Mouse (Mus musculus) frontal cortex, postnatal 25 days (tissue): ENCODE data around the gene Nin.
A peak's percentile ranks its signal among the peaks of the same experiment; 100 is the strongest.

Experiments used
- DNase-seq, 2 experiments: peaks; one replicate each; pipeline ENCODE4 v3.0.0; 2022; ENCODE audit warnings: low spot score in 2 of 2

Gene Nin

DNA sequence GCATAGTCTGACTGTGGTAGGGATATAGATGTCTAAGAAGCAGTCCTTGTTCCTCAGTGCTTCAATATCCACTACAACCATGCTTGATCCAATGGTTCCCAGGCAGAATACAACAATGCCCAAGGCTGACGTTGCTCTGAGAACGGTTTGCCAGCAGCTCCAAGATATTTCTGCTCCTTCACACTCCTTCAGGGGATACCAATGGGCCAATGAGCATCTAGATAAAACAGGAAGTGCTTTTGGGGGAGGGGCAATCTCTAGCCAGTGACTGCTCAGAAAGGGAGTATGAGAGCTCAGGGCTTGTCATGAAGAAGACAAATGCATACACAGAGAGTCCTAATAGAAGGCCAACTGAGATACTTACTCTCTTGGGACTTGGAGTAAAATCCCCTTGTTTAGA is 6.0 kb upstream of the Nin start:
- no peak for DNase-seq

DNA sequence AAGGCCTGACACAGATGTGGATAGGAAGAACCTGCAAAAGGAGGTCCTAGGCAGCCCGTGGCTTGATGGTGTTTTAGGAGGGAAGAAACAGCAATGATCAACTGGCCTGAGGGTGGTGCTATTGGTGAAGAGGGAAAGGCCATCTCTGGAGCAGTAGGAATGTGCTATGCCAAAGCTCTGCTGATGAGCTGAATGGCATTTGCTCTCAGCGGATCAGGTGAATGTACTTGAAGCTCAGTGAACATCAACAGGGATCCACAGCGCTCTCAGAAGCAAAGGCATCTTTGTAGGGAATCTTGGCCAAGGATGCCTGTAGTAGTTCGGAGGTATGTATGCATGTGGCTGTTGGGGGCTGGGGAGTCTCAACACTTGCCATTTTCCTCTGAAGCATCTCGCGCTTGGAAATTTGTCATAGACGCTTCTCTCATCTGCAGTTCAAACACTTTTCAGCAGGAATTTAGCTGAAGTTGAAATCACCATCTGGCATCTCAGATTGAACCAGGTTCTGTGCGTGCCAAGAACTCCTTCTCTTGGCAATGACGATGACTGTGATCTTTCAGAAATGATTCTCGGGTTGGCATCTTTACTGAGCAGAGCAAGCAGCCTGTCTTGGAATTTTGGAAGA is 5.3 kb upstream of the Nin start:
- DNase-seq = peak; percentile 14 to 45

DNA sequence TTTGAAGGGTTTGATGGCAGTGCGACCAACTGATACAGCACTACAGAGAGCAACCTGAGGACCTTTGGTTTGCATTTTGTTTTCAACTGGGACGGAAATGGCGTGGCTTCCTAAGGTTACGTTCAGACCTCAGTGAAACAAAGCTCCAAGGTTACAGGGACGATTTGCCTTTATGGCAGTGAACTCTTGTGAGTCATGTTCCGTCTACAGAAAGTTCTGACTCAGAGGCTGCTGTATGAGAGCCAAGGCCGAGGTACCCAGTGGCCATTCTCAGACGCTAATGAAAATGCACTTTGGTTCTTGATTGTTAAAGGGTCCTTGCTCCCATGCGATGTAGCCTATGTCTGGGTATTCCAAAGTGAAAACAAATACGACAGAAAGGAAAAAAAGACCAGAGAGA is 3.6 kb upstream of the Nin start:
- DNase-seq = no peak

DNA sequence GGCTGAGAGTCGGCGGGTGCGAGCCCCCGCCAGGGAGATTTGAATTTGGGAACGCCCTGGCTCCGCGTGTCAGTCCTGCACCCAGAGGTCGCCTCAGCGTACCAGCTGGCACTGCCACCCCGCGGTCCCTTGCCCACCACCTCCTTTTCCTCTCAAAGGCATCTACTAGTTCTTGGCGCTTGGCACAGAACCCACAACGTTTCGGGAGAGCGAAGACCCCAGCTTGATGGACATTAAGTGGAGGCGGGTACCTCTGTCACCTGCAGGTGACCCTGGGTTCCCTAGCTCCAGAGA is 1.5 kb downstream of the Nin start:
- DNase-seq = peak in 1 of 2 experiments; percentile 23

DNA sequence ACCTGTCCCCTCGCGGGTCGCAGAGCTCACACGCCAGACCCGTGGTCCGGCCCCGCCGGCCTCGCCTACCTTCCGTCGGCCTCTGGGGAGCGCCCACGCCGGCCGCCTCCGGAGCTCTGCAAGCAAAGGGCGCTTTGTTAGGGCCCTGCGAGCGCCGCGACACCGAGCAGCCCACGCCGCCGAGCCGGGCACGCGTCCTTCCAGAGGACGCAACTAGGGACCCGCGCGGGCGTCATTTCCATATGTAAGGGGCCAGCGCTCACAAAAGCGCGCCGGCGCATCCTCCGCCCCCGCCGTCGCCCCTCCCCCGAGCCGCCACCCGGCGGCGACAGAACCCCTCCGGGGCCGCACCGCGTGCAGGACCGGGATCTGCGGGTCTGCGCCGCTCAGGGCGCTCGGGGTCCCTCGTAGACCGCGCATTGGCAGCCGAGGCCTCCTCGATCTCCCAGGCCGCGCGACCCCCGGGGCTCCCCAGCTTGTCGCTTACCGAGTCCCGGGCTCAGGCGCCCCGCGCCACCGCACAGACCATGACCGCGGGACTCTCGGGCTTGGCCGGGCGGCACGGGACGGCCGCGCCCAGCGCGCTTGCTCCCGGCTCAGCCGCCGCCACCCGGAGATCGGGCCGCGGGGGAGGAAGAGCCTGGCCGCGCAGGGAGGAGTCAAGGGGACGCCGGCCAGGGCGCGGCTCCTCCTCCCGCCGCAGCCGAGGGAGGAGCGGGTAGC is 2.0 kb downstream of the Nin start:
- DNase-seq = peak; percentile 42 to 52

DNA sequence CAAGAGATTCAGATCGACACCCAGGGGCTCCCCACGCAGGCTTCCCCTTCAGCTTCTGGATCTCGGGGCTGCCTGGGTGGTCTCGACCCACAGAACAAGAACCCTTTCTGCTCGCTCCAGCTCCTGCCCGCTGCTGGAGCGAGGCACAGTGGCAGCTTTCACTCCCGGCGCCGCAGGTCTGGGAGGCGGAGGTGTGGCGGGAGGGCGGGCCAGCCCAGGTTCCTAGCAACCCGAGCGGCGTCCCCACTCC is 2.5 kb downstream of the Nin start:
- DNase-seq = no peak

DNA sequence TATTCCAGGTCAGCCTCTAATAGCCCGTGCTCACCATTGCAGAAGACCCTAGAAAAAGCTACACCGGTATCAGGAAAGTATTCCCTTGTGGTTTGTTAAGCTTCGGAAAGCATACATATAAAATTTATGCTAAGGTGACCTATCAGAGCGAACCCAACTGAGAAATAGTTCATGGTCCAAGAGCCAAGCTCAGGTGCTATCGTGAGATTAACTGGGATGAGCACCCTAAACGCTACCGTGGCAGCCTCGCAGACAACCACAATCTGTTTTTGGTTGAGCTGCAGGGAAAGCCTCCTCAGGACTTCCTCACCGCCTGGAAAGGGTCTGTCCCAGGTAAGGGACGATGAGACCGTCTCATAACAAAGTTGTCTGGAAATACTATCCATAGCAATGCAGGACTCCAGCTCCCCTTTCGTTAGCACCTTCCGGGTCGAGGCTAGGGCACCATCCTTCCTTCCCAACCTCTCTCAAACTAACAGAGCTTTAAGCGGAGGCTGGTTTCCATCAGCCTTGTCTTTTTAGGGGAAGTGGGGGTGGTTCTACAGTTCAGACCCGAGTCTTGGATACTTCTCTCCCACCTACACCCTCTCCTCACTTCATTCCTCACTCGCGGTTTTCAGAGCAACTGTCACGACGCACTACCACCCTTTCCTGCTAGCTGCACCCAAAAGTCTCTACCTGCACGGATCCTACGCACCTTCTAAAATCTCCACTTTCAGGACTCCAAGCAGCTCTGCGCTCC is 3.0 kb downstream of the Nin start:
- DNase-seq = peak; percentile 17 to 53

DNA sequence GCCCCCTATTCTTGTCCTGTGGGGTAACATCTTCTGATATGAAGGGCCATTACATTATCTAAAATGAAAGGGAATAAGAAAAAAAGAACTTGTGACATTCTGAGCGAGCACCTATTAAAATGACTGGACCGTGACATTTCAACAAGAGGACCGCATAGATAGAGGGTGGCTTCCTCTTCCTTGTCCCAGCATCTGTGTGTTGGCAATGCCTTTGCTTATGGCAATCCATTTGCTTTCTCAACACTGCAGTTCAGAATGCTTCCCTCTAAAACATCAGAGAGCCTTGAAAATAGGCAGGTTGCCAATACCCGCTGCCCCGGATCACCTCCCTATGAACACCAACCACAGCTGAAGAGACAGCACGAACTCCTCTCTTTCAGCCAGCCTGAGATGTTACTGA is 3.6 kb downstream of the Nin start:
- peak in 1 of 2 experiments; percentile 19 for DNase-seq

DNA sequence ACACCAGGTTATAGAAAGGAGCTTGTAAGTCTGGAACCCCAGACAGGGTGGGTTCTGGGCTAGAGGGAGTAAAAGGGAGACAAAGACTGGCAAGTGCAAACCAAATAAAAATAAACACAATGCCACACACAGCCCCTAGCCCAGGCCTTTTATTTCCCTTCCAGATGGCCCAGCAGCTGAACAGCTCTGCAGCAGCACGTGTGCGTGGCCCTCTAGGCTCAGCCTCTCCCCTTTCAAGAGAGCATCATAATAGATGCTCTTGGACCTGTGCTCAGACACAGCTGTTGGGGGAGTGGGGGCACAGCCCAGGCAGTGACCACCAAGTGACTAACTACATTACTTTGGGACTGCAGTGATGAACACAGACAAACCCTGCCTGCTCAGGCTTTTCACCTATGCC is 5.4 kb downstream of the Nin start:
- DNase-seq = no peak

DNA sequence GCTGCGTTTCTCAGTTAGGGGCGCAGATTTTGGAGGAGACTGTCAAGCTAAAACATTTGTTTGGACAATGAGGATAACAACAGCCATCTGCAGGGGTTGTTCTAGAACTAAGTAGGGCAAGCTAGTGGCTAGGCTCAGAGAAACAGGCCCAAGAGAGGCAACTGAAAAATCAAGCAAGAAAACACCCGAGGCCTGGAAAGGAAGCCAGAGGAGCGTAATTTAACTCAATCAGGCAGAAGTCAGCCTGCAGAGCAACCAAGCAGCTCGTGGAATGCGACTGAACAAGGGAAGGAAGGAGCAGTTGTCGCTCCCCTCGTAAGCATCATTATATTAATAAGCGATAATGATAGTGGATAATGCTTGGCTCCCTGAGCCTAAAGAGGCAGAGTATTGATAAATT is 7.0 kb downstream of the Nin start:
- DNase-seq = no peak

DNA sequence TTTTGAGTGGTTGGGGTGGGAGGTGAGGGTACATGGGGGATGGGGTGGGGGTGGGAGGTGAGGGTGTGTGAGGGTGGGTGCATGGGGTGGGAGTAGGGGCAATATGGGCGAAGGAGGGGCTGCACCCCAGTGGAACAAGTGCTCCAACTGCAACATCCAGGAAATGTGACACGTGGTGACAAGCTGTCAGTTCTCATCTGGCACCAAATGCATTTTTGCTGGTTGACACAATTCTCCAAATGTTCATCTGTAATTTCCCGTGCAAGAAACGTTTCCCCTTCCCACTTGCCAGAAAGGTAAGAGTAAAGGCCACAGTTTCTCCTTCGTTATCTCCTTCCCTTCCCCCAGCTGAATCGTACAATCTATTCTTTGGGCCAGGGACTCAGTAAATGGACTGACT is 7.6 kb downstream of the Nin start:
- DNase-seq = no peak

DNA sequence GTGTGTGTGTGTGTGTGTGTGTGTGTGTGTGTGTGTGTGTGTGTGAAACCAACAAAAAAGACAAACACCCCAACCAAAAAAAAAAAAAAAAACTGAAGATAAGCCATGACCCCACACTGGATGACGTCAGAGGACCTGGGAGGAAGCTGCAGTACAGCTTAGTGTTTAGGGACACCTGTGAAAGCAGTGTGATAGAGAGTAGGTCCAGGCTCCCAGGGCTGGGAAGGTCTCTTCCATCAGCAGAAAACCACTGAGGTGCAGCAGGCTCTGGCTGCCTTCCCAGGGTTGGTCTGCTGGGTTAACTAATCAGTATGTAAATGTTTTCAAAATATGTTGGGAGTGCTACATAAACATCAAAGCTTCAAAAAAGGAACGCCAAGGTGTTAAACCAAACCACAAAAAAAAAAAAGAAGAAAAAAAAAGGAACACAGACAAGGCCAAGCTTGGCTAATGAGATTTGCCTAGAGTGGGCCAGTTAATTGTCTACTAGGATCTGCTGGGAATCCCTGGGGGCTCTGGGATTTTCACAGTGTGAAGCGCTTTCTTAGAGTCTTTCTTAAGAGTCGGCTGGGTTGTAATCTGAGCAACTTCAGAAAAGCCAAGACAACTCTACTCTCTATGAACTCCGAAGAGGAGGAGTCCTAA is 8.6 kb downstream of the Nin start:
- DNase-seq = no peak

DNA sequence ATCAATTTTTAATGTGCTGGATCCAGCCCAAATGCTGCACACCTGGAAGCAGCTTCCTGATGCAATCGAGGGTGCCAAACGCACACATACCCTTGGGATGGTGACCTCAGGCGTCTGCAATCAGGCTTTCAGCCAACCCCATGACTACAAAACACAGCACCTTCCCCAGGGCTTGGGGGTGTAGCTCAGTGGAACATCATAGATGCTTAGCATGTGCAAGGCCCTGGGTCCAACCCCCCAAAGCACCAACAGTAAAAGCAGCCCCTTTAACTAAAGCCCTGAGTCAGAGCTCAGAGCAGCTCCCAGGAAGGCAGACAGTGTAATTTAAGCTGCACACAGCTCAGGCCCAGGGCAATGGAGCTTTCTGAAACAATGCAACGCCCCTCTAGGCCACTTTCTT is 9.3 kb downstream of the Nin start:
- no peak for DNase-seq

DNA sequence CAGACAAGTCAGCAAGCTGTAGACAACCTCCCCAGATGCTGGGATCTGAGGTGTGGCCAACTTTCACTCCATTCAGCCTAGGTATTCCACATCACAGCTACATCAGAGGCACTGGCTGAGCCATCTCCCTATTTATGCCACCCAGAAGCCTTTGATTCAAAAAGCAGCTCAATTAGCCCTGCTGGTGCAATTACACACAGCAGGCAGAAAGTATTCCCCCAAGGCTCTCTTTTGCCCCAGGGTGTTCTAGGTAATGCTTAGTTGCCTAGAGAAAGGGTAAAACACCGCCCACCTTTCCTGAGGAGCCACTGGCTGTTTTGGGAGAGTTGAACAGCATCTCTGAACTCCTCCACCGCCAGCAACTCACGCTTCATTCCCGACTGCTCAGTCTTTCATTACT is 10.3 kb downstream of the Nin start:
- no peak for DNase-seq

DNA sequence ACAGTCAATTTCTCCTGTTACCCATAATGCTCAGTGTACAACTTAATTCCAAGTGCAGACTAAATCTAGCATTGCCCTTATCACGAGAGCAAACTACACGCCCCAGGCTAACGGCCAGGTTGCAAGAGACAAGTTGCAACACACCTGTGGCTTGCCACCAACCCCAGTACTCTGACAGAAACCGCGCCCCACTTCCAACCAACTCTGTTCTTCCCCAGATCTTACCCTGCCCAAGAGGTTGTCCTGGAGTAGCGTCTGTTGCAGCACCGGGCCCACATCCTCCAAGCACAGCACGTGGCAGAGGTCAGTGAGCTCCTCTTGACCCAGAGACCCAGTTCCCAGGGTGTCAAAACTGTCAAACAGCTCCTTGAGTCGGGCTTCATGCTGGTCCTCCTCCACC is 11.1 kb downstream of the Nin start:
- DNase-seq = no peak

DNA sequence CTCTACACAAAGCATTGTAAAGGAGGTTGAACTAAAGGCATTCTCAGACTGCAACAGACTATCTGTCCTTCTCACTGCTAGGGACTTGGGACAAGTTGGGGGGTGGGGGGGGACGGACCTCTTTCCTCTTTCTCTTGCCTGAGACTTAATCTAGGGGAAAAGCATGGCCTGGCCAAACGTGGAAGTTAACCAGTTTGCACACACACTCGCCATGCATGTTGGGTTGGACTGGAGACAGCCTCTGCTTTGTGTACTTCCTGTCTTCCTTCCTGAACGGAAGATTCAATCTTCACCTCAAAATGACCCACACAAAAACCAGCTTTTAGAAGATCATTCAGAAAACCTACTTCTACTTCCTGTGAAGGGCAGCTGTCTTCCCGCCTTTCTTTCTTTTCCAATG is 11.7 kb downstream of the Nin start:
- no peak for DNase-seq

DNA sequence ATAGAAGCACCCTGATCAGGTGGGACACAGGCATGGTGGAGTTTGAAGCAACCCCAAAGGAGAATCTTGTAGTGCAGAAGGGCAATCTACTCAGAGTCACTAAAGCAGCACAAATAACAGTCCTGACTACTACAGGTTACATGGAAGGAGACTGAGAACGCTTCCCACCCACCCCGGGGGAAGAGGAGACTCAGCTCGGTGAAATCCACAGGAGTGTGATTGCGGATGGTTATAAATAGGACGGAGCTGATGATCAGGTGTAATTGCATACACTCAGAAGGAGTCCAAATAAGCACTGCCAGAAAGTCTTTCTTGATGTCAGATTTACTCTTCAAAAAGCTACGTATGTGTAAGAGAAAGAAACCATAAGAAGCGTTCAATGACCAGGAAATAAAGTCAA is 15.6 kb downstream of the Nin start:
- no peak for DNase-seq

DNA sequence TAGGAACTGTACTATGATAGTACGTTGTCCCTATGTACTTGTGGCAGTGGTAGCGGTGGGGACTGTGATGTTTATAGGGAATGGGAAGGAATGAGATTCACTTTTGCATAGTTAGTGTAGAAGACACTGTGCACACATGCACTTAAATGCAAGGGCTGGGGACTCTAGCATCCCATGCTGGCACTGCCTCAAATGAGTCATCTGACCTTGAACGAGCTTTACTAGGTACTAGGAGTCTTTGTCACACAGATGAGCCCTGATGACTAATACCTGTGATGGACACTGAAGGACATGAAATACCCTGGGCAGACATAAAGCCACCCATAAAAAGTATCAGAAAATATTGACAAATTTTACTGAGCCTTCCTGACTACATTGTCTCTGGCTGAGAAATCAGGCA is 16.2 kb downstream of the Nin start:
- no peak for DNase-seq

DNA sequence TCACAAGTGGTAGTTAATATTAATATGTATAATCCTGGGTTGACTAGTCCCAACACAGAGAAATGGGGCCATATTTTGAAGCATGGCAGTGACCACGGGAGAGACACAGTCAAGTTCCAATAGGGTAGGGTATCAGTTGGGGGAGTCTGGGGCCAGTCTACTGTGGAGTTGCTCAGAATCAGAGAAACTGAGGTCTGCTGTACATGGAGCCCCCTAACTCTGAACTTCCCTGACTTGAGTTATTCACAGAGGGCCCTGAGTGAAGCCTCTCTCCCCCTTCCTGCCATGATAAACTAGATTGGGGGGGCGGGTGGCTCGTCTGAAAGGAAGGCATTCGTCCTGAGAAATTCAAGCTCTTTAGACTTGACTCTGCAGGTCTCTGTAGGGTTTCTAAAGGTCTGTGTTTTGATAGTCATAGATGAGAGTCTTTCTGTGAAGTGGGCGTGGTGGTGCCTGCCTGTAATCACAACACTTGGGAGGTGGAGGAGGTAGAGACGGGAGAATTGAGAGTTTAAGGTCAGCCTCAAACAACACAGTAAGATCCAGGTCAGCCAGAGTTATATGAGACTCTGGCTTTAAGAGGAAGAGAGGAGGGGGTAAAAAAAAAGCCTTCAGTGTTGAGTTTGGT is 20.1 kb downstream of the Nin start:
- DNase-seq = no peak

DNA sequence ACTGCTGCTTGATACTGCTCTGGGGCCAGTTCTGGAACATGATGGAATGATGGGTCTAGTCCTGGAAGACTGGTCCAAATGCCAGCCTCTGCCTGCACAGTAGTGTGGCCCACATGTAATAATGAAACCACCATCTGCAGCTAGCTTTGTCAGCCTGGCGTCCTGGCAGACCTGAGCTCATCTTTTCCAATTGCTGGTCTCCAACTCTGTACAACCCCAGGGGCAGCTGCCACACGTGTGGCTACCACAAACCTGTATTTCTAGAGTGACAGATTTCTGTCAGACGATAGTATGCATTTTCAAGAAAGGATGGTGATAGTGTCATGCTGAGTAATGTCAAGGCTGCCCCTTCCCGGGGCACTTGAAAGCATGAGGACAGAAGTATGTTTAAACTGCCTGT is 25.2 kb downstream of the Nin start:
- DNase-seq = no peak

DNA sequence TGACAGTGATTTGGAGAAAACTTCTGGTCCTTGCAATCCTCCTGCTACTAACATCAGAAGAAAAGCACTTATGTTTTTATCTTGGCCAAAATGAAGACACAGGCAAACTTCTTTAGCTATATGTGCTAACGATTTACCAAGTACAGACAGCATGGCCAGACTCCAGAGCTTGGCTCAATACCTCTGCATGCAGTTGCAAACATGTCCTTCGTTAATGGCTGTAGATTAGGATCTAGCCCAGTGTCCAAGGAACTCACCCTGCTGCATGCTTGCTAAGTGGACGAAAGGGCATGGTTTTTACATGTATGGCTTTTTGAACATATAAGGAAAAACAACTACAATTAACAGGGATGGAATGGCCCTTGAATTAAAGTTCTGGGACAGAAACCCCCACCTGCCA is 28.2 kb downstream of the Nin start:
- no peak for DNase-seq

DNA sequence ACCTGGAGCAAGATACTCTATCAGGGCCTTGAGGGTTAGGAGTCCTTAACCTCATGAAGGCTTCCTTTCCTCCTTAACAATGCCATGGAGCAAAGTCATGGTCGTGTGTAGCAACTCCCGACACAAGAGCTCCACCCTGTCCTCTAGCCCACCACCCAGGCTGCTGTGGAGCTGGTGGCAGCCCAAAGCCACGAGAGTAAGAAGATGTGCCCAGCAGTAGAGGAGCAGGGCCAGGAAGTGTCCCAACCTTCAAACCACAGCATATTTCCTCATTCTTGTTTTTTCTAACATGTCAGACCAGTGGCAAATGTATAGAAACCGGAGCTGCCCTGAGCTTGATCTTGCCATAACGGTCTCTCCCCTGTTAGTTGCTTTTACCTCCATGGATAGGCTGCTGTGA is 29.3 kb downstream of the Nin start:
- DNase-seq = no peak

DNA sequence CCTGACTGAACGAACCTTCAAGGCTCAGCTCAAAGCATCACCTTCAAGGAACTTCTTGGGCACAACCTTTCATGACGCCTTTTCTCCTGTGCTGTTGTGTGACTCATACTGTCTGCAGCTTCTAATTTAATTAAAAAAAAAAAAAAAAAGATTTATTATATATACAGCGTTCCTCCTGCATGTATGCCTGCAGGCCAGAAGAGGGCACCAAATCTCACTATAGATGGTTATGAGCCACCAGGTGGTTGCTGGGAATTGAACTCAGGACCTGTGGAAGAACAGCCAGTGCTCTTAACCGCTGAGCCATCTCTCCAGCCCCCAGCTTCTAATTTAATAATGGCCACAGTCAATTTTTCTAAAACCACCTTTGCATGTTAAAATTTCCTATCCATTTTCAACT is 29.8 kb downstream of the Nin start:
- no peak for DNase-seq
